Mouse (Mus musculus) regulatory T cell (primary cell): ENCODE measurements around the gene F11.

ENCODE experiments used
- in situ Hi-C: fragments of 300-600 bp; cut with MboI, MseI; formaldehyde crosslinking; loops from one replicate; pipeline ENCODE4 v1.15.1; 2025; ENCODE audit warnings: high pct_unique_total_duplicates

F11 gene

DNA sequence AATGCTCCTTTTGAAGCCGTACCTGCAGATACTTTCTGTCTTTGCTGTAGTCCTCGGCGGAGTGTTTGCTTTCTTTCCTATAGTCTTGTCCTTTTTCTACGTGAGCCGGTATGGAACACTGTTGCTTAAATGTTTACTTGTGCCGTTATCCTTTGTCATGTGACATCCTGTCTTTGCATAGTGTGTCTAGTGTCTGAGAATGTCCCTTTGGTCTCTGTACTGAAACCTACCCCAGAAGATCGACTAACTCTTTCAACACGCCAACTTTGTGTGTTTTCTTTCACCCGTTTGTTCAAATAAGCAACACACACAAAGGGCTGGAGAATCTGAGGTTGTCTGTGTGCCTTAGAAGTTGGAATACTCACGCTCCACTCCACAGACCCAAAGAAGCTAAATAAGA, at the start of gene F11:
Gene F11, minus strand, starts transcription at position 112 of the 400 bp plus-strand sequence.
- in situ Hi-C loops: no loop called here

DNA sequence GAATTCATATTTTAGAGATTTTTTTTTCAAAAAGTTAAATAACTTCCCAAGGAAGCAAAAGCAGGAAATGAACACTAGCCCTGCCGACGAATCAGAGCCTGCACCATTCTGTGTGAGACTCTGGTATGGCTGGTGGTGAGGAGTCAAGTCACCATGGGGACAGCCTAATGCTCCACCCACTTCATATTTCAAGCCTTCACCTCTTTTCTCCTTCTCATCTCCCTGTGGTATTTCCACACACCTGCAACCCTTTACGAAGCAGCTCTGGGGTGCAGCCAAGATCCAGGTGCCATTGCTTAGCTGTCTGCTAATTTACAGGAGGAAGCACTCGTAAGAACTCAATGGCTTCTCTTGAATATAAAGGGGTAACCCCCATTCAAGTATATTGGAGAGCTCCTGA, 49.1 kb upstream of the F11 start:
- in situ Hi-C loops: no loop called here

DNA sequence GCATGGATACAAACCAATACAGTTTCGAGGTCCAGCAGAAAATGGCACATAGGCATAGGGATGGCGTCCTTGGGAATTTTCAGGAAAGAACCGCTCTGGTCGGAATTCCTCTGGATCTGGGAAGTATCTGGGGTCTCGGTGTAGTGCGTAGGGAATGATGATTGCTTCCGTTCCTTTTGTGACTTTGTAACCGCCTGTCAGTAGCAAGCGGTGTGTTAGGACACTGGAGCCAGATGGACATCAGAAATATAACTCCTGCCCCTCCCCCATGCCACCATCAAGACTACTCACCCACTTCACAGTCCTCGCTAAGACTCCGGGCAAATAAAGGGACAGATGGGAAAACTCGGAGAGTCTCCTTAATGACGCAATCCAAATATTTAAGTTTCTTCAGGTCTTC, 46.5 kb upstream of the F11 start, which contains the start of gene Gm45753:
Gene Gm45753, minus strand, starts transcription at position 101 of the 400 bp plus-strand sequence.
- in situ Hi-C loops: no loop called here

DNA sequence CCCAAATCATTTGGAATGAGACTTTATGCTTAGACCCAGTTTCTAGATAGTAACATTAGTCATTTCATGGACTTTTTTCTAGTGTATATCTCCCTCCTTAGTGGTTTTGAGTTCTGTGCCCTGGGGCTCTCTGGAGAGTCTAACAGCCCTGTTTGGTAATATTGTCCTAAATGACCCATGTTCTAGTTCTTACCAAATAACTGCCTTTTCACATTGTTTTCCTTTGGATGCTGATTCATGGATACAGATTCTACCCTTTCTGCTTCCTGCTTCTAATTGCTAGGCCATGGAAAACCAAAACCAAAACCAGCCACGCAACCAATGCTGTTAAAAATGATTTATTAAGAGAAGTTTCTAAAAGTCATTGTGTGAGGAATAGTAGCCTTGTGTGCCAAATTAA, 43.6 kb upstream of the F11 start:
- in situ Hi-C loops: no loop called here

DNA sequence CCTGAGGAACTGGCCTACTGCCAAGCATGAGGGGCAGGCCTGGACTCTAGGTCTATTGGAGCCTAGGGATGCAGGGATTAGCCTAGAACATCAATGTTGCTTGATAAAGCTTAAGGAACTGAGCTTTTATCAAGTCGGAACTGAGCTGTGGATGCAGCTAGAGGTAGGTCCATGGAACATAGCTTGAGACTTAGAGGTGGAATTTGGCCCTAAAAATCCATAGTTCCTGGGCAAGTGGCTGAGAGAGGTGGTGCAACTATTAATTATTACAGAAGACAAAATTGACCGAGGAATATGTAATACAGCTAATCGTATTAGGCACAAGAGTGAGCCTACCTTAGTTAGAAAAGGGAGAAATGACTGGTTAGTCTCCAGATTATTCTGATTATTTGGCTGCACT, 42.5 kb upstream of the F11 start:
- in situ Hi-C loops: loop anchor here (5.0 kb wide), 1 partner anchor 282 kb away; no protein-coding TSS in a partner anchor

DNA sequence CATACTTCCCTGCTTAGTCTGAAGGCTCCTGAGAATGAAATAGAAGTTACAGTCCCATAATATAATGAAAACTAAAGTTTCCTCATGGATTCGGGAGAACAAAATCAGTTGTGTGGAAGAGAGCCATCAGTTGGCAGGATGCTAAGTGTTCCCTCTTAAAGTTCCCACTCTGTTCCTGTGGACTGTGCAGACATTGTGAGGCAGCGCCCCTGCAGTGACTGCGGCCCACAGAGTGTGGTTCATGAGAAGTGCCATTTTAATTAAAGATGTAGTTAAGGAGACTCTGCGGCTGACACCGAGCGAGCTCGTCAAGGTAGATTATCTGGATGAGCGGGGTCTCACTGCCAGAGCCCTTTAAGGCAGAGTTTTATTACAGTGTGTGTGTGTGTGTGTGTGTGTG, 40.6 kb upstream of the F11 start:
- in situ Hi-C loops: loop anchor here (5.0 kb wide), 1 partner anchor 280 kb away; no protein-coding TSS in a partner anchor

DNA sequence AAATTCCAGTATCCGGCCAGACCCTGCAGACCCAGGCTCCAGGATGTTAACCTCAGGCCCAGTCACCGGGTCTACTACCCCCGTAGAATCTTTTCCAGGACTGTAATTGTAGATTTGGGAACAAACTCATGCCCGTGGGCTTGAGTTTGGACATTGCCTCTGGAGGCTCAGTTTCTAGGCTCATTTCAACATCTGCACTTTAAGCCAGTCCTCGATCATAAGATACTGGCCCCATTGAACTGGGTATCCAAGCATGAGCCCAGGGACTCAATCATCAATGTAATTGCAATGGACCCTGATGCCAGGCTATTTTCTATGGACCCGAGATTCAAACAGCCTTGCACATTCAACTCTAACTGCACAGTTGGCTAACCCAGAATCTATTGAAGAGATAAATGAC, 33.4 kb upstream of the F11 start:
- in situ Hi-C loops: no loop called here

DNA sequence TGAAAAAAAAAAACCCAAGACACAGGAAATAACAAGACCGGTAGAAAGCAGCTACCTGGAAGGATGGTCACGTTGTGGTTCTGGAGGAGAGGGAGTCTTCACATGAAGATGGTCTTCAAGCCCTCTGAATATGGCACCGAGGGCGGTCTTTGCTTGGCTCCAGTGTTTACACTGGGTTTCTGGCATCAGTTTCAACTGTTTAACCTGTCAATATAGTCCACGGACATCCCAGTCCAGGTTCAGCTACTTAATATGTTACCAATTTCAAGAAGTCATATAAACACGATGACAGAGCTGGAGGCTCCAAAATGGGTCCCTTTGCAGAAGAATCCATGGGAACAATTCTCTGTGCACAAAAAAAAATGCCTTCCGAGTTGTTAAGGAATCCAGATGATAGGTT, 32.9 kb upstream of the F11 start, which contains the start of gene Klkb1:
Gene Klkb1, minus strand, starts transcription at position 173 of the 400 bp plus-strand sequence.
- in situ Hi-C loops: no loop called here

DNA sequence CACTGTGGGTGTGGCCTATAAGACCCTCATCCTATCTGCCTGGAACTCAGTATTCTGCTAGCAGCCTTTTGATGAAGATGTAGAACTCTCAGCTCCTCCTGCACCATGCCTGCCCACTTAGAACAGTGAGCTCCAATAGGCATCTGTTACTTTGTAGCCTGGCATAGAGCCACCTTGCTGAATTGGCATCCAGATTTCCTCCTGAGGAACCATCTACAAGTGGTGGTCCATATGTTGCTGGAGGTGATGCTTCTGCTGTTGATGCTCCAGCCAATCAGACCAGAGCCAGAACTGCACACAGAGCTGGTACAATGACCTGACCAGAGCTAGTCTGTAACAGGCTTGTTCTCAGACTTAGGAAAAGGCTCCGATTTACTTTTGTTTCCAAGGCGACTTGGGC, 30.0 kb upstream of the F11 start:
- in situ Hi-C loops: no loop called here

DNA sequence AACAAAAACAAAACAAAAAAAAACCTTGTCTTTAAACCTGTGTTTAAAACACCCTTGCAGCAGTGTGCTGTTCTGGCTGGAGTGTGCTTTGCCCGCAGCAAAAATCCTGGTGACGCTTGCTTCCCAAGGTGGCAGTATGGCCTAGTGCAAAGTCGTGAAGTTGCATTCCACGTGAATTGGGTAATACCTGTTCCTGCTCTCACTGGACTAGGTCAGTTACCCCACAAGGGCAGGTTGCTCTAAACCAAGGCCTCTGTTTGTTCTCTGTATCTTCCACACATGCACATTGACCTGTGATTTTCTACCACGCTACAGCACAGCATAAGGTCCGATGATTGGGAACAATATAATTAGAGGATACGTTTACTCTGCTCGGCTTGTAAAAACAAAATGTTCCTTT, 19.8 kb upstream of the F11 start:
- in situ Hi-C loops: no loop called here

DNA sequence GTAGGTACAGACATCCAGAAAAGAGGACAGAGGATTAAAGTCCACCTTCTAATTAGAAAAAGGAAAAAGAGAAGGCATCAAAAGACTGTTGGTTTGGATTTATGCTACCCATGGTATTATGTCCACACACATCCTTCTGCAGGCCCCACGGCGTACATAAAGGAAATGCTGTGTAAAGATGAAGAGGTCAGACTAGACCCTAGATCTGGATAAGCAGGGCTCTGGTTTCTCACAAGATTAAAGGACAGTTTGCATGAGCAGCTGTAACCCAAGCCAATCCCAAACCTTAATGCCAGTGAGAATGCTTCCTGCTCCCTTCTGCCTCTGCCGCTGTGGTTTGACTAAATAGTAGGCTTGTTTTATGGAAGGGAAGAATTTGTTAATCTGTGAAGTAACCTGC, 15.6 kb upstream of the F11 start:
- in situ Hi-C loops: no loop called here

DNA sequence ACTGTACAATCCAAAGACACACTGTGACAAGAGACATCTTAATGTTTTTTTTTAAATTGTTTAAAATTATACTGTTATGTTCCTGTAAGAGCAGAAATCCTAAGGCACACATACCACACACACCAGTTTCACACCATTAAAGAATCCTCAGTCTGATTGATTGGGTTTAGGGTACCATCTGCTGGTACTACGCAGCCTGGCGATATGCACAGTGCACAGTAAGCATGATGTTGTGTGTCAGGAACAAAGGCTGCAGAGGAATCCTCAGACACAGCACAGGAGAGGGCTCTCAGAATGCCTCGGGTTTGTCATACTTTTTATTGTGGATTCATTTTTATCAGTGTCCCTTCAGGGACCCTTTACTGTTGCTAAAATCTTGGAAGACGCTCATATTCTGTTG, 12.5 kb upstream of the F11 start:
- in situ Hi-C loops: no loop called here

DNA sequence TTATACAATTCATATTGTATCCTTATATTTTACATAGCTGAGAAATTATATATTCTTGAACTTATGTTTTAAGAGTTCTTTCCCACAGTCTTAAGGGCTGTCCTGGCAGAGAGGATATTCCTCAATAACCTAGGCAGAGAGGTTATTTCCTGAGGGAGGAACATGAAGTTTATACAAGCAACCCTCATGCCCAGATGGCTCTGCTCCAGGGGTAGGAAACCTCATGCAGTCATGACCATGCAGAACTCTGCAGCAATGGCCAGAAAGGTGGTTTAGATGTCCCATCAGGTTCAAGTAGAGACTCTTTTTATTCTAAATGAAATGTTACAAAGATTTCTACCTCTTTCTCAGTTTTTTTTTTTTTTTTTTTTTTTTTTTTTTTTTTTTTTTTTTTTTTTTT, 7.2 kb upstream of the F11 start:
- in situ Hi-C loops: no loop called here

DNA sequence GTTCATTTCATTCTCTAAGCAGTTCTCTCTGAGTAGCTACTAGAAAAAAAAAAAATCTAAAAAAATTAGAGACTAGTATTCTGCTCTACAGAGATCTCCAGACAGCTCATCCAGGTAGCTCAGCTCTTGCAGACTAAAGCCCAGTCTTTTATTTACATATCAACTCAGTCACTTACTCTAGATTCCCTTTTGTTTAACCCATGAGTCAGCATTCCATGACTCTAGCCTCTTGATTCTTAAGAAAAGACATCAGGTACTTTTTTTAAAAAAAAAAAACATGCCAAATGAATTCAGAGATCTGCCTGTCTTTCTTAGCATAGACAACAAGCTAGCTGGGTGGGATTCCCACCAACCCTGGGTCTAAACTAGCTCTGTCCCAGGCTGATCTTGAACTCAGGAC, 6.7 kb upstream of the F11 start:
- in situ Hi-C loops: no loop called here

DNA sequence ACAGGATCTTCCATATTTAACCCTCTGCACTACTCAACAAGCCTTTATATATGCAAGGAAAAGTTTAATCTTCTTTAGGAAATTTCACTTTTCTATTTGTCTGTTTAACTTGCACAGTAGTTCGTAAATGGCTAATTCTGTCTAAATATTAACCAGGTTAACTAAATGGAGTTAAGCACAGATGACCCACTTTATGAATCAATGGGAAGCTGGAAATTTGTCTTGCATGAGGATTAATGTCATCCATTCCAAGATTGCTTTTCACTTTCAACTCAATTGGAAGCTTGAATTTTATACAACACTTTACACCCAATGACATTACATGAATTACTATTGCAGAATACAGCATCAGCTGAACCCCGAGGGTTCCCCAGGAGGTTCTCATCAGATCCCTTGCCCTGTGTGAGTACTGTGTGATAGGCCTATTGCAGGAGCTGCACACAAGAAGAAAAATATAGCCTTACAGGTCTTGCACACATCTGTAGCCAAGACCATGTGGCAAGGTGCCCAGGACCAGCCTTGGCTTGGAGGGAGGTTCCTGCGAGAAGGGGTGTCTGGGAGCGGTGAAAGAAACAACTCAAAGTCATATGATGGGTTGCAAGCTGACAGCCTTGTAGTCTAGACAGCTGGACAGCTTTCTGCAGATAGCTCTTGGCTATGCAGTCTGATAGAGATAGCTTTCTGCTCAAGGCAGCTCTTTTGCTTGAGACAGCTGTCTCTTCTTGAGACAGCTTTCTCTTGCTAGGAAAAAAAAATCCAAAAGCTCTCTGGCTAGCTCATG, 6.0 kb upstream of the F11 start:
- in situ Hi-C loops: no loop called here

DNA sequence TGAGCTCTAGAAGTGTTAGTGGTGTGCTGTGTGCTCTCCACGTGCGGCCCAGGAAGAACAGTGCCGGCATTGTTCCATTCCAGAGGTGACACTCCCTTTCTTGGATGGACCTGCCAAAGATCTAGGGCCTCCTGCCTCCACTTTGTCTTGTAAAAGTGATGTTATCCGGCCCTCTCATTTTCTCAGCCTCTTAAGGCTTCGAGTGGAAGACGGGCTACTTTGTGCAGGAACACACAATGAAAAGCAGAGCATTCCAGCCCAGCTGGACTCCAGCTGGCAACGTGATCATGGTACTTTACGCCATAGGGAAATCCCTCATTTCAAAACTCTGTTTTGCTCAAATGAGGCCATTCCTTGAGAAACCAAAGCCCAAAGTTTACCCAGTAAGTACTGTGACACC, 5.2 kb upstream of the F11 start:
- in situ Hi-C loops: no loop called here

DNA sequence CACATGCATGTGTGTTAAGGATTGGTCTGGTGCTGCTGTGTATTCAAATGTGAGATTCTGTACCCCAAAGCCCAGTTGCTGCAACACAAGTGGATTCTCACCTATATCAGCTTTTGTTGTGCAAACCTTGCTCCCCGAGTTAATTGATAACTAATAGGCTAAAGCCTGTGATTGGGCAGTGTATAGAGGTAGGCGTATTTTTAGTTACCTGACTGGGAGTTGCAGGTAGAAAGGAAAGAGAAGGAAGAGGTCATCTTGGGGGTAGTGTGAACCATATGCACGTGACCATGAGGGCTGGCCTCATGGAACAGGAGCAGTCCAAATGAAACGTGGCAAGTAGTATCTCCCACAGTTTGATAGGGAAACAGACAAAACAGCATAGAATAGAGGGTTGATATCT, 3.1 kb upstream of the F11 start:
- in situ Hi-C loops: no loop called here

DNA sequence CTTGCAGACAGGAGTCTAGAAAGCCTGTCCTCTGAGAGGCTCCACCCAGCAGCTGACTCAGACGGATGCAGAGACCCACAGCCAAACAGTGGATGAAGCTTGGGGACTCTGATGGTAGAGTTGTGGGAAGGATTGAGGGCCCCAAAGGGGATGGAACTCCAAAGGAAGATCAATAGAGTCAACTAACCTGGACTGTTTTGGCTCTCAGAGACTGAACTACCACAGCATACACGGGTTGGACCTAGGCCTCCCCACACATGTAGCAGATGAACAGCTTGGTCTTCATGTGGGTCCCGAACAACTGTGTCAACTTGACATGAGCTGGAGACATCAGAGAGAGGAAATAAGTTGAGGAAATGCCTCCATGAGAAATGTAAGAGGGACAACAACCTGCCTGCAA, 1.0 kb upstream of the F11 start:
- in situ Hi-C loops: no loop called here

DNA sequence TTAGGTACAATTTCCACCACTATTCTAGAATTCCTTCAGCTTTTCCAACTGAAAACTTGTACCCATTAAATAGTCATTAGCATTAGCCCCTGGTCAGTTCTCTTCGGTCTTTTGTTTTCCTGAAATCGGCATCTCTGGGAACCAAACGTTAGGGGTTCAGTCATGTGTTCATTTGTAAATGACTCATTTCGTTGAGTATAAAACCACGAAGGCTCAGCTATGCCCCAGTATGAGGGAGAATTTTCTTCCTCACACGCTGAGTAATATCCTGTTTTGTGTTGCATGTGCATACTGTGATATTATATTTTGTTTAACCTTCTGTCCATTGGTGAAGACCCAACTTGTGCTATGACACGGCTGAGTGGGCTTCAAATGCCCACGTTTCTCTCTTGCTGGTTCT, 3.4 kb downstream of the F11 start:
- in situ Hi-C loops: no loop called here

DNA sequence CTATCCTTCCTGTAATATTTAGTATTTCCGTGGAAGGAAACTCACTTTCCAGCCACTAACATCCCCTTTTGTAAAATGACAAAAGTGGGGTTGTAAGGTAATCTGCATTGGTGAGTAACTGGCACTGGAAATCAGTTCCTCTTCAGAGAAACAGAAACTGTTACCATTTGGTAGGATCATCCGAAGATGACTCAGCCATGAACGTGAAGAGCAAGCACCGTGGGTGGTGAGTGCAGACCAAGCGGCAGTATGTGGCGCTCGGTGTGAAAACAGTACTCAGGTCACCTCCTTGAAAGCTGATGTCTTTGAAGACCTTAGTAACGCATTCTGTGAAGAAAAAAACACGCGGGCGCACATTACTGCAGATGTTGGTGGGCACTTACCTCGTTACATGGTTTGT, 6.8 kb downstream of the F11 start:
- in situ Hi-C loops: no loop called here

DNA sequence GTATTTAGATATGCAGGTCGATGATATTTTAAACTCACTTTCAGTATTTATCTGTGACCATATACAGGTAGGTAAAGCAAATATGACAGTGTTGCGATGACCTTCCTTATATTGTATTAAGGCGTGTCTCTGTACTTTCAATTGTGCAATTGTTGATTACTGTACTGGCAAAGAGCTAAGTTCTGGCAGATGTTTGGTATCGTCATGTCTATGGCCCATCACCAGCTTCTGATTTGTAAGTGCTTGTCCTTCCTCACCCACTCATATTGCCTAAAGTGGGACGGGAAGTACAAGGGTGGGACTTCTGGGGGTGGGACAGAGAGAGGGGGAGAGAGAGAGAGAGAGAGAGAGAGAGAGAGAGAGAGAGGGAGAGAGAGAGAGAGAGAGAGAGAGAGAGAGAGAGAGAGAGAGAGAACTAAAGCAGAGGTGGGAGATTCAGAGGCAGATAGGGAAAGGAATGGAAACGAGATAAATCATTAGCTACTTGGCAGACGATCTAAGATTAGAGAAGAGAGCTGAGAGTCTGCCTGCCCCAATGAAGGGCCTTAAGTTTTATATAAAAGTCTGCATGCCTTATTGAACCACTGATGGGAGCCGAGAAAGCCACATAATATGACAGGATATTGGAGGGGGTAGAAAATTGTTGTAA, 7.5 kb downstream of the F11 start:
- in situ Hi-C loops: no loop called here

DNA sequence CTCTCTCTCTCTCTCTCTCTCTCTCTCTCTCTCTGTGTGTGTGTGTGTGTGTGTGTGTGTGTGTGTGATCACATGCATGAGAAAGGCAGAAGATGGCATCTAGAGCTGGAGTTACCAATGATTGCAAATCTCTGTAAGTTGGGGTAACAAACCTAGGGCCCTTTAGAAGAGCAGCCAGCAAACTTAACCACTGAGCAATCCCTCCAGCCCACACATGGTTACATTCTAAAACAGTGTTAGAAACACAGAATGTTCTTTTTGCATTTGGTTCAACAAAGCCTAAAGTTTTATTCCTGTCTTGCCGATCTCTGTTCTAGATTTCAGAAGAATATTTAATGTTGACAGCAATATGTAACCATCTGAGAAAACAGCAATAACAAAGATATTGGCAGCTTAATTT, 8.2 kb downstream of the F11 start:
- in situ Hi-C loops: no loop called here

DNA sequence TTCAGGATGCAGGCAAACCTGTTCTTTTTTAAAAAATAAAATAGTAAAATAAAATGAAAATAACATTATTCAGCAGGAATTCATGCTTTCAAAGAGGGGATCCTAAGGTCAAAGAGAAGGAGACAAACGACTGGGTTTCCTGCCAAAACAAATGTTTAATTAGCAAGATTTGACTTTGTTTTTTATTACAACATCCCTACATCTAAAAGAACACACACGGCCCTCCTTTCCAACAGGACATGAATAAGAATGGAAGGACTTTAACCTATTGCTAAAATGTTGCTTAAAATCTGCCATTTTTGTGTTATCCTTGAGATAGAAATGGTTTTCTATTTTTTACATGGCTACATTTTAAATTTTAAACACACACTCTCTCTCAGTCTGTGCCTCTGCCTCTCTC, 8.7 kb downstream of the F11 start:
- in situ Hi-C loops: no loop called here
